18 mouse cellular contexts compared by ENCODE assay signal in the genomic region with DNA sequence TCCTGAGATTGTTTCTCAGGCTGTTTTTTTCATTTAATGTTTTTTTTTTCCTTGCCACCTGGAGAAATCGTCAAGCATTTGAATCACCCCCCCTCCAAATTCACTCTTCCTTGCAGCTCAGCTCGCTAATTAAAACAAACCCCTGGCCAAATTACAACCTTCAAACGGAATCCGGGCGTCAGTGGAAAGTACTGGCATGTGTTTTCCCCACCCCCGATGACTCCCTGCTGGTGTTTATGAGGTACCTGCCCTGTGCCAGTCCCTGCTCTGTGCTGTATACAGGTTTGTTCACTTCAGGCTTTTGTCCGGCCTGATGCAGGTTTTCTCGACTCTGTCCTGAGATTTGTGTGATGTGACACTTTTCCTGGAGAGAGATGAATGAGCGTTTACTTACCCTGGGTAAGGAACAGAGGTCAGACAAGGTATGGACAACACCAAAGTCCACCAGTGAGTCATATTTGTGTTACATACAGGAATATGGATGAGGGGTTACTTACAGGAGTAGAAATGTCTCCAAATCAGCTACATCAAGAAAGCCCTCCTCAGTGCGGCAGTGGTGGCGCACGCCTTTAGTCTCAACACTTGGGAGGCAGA. TPM values are rescaled to one million over a fixed set of nuclear protein-coding genes. Genes with fewer than 3 reads are reported as not detected.
DNase-seq lines count a peak whose midpoint lies in the region; ATAC-seq lines count a peak whose summit lies in the region.
"Had no signal": no experiment of that assay in that cellular context is flagged by ENCODE, and none has a peak within 500 bp of the region (broad histone marks: within the 10 kb centered on the region; RNA-seq: fewer than 3 reads in every experiment).

No protein-coding gene starts in this region.

- peaks cover 31% of the 10 kb centered on the region; the same call in 1 of the 2 replicates for H3K27me3 ChIP-seq in heart, embryonic 13.5 days (replicated peaks)
- no peaks in the 10 kb centered on the region for H3K27me3 ChIP-seq in embryonic facial prominence, embryonic 11.5 days (ENCODE audit: control insufficient read depth, insufficient read depth, low read length)
- H3K27me3 ChIP-seq in midbrain, embryonic 13.5 days: no peaks in the 10 kb centered on the region
- H3K27me3 ChIP-seq: hindbrain, embryonic 15.5 days; Patski had no signal

- no peaks in the 10 kb centered on the region for H3K9me3 ChIP-seq in heart, embryonic 13.5 days
- H3K9me3 ChIP-seq in embryonic facial prominence, embryonic 11.5 days (replicated peaks; ENCODE audit: control insufficient read depth, low read length): no peaks in the 10 kb centered on the region
- H3K9me3 ChIP-seq in midbrain, embryonic 13.5 days: no peaks in the 10 kb centered on the region
- H3K9me3 ChIP-seq: hindbrain, embryonic 15.5 days had no signal

- H3K4me3 ChIP-seq in heart, embryonic 13.5 days: no peak overlapping the region
- H3K4me3 ChIP-seq in embryonic facial prominence, embryonic 11.5 days (ENCODE audit: low read depth, low read length): no peak overlapping the region
- no peak overlapping the region for H3K4me3 ChIP-seq in midbrain, embryonic 13.5 days (replicated peaks)
- H3K4me3 ChIP-seq: hindbrain, embryonic 15.5 days had no signal

- H3K4me1 ChIP-seq in heart, embryonic 13.5 days: peaks cover 31% of the 10 kb centered on the region
- peaks cover 8% of the 10 kb centered on the region for H3K4me1 ChIP-seq in embryonic facial prominence, embryonic 11.5 days (ENCODE audit: control insufficient read depth, insufficient read depth, low read length)
- H3K4me1 ChIP-seq in midbrain, embryonic 13.5 days (replicated peaks): peaks cover 23% of the 10 kb centered on the region

- WGBS in heart, embryonic 13.5 days: 58% methylated on average over 12 of the region's 12 CpGs
- 40% methylated on average over 12 of the region's 12 CpGs for WGBS in embryonic facial prominence, embryonic 11.5 days
- WGBS in midbrain, embryonic 13.5 days: 61% methylated on average over 12 of the region's 12 CpGs

- no peak for DNase-seq in heart, postnatal 4 days
- DNase-seq in embryonic facial prominence, embryonic 11.5 days (ENCODE audit: low spot score): no peak
- peak; percentile 82 for DNase-seq in forelimb bud, embryonic 11.5 days (ENCODE audit: low read depth, low spot score)
- no peak for DNase-seq in spleen, postnatal 4 days (ENCODE audit: low spot score in 2 of 2)
- DNase-seq in testis, postnatal 10 days (ENCODE audit: low spot score): no peak
- no peak for DNase-seq in thymus, postnatal 10 days (ENCODE audit: low spot score in 2 of 2)
- DNase-seq: adrenal gland, adult 2 months; cerebellum, adult 11 months; kidney, postnatal 36 days; spleen, adult 18-20 months; thymus, postnatal 25 days had no signal

- no peaks in the 10 kb centered on the region for H3K36me3 ChIP-seq in heart, embryonic 13.5 days
- H3K36me3 ChIP-seq in embryonic facial prominence, embryonic 11.5 days (replicated peaks; ENCODE audit: control insufficient read depth, insufficient read depth, low read depth, low read length): no peaks in the 10 kb centered on the region
- no peaks in the 10 kb centered on the region for H3K36me3 ChIP-seq in midbrain, embryonic 13.5 days
- H3K36me3 ChIP-seq: hindbrain, embryonic 15.5 days had no signal

- 0 out of 2 replicates have a peak overlapping the region, but pooled peaks have one; percentile 5 for H3K27ac ChIP-seq in heart, embryonic 13.5 days (replicated peaks)
- H3K27ac ChIP-seq in embryonic facial prominence, embryonic 11.5 days (replicated peaks; ENCODE audit: low read depth, low read length): peak overlapping the region; percentile 85
- H3K27ac ChIP-seq in midbrain, embryonic 13.5 days: peak overlapping the region; percentile 64

- H3K9ac ChIP-seq in heart, embryonic 13.5 days: no peak overlapping the region
- H3K9ac ChIP-seq in embryonic facial prominence, embryonic 11.5 days (replicated peaks; ENCODE audit: low read length): no peak overlapping the region
- H3K9ac ChIP-seq in midbrain, embryonic 13.5 days (replicated peaks): no peak overlapping the region
- H3K9ac ChIP-seq: hindbrain, embryonic 15.5 days had no signal

- ATAC-seq in heart, embryonic 13.5 days (ENCODE audit: extremely low read depth, insufficient number of reproducible peaks, low FRiP score, low TSS enrichment): no peak
- ATAC-seq in embryonic facial prominence, embryonic 11.5 days (replicated peaks; ENCODE audit: insufficient number of reproducible peaks, low FRiP score, low TSS enrichment, low read depth): no peak
- ATAC-seq in midbrain, embryonic 13.5 days: no peak
- ATAC-seq: CD4-positive, CD25-positive, alpha-beta regulatory T cell, adult 4 months; Patski had no signal

- no peak overlapping the region for H3K4me2 ChIP-seq in heart, embryonic 13.5 days
- no peak overlapping the region for H3K4me2 ChIP-seq in embryonic facial prominence, embryonic 11.5 days (ENCODE audit: low read depth, low read length)
- peak overlapping the region; percentile 16; the same call in 1 of the 2 replicates for H3K4me2 ChIP-seq in midbrain, embryonic 13.5 days (replicated peaks)
- H3K4me2 ChIP-seq: hindbrain, embryonic 15.5 days had no signal

RNA-seq across cellular contexts. Expression of gene Ribc2, which starts 35.3 kb away (rescaled TPM):
- polyA plus RNA-seq in heart, embryonic 13.5 days (2015; fragmentation: Nextera tagmentation; extraction: Ambion mirVana): 0.11 TPM in 1 of 2 replicates, not detected in the other
- total RNA-seq in heart, postnatal 4 days (2021): not detected
- 0.52 and 1.1 TPM in 2 replicates for polyA plus RNA-seq in embryonic facial prominence, embryonic 11.5 days (2014; fragmentation: Nextera tagmentation; extraction: Ambion mirVana)
- polyA plus RNA-seq in midbrain, embryonic 13.5 days (2015; fragmentation: Nextera tagmentation; extraction: Ambion mirVana): 0.43 and 0.62 TPM in 2 replicates
- total RNA-seq: adrenal gland, adult 2 months; heart, adult 8-10 months; left cerebral cortex, adult 18-20 months had no signal
- polyA plus RNA-seq: adrenal gland, adult 2 months; CD4-positive, CD25-positive, alpha-beta regulatory T cell, adult 4 months; Patski had no signal

RNA-seq across cellular contexts. Expression of gene Smc1b, which starts 35.4 kb away (rescaled TPM):
- polyA plus RNA-seq in heart, embryonic 13.5 days (2015; fragmentation: Nextera tagmentation; extraction: Ambion mirVana): 0.08 and 0.09 TPM in 2 replicates
- total RNA-seq in heart, postnatal 4 days (2021): under 1 TPM; 0.11 to 0.12 TPM
- 0.11 and 0.18 TPM in 2 replicates for polyA plus RNA-seq in embryonic facial prominence, embryonic 11.5 days (2014; fragmentation: Nextera tagmentation; extraction: Ambion mirVana)
- 0.07 and 0.08 TPM in 2 replicates for polyA plus RNA-seq in midbrain, embryonic 13.5 days (2015; fragmentation: Nextera tagmentation; extraction: Ambion mirVana)
- total RNA-seq: adrenal gland, adult 2 months; heart, adult 8-10 months; left cerebral cortex, adult 18-20 months had no signal
- polyA plus RNA-seq: adrenal gland, adult 2 months had no signal

RNA-seq across cellular contexts. Expression of gene Fbln1, which starts 38.6 kb away (rescaled TPM):
- polyA plus RNA-seq in heart, embryonic 13.5 days (2015; fragmentation: Nextera tagmentation; extraction: Ambion mirVana): 125 and 139 TPM in 2 replicates
- 10 to 100 TPM; 69.2 to 71.4 TPM for total RNA-seq in heart, postnatal 4 days (2021)
- 200 and 208 TPM in 2 replicates for polyA plus RNA-seq in embryonic facial prominence, embryonic 11.5 days (2014; fragmentation: Nextera tagmentation; extraction: Ambion mirVana)
- 51.3 and 53.9 TPM in 2 replicates for polyA plus RNA-seq in midbrain, embryonic 13.5 days (2015; fragmentation: Nextera tagmentation; extraction: Ambion mirVana)
- polyA plus RNA-seq: CD4-positive, CD25-positive, alpha-beta regulatory T cell, adult 4 months had no signal

Comparison
In these comparisons a context has a peak if more than half of its experiments do, and no peak if none do; other contexts are left out.
1. H3K27ac ChIP-seq: peak in every context shown above with its lines; median percentile 85 in embryonic facial prominence, embryonic 11.5 days; 64 in midbrain, embryonic 13.5 days; 5 in heart, embryonic 13.5 days.